Mouse (Mus musculus): Measurements from ENCODE around the gene Bbs7. TPM values are rescaled to one million over a fixed set of nuclear protein-coding genes. Genes with fewer than 3 reads are reported as not detected.

Bbs7 gene
- total RNA-seq (2023), result 1 to 10 TPM; 1.5 to 2.2 TPM

GRCm38 (mm10) chr3:36613202-36613907 lies at the start of gene Bbs7:
Bbs7 (minus strand) TSS chr3:36613477.

GRCm38 (mm10) chr3:36571827-36572378 lies 41.4 kb downstream of the Bbs7 start, which contains the start of gene Ccna2:
Ccna2 (minus strand) TSS chr3:36572150.

GRCm38 (mm10) chr3:36552406-36553047 lies 60.8 kb downstream of the Bbs7 start, which contains the start of gene Exosc9:
Exosc9 (plus strand) TSS chr3:36552606.

Other genes starting within 250 kb of the Bbs7 start
- 10 to 100 TPM; 64.4 to 65.7 TPM for gene Anxa5, start 137.6 kb downstream of the Bbs7 start, total RNA-seq (2023)
- gene 1810062G17Rik, start 137.5 kb downstream of the Bbs7 start, total RNA-seq (2023), result 1 to 10 TPM in 1 of 2 experiments, under 1 TPM in 1; 0.84 to 1.1 TPM
- not detected for gene Gm11549, start 91.7 kb downstream of the Bbs7 start, total RNA-seq (2023)
- 10 to 100 TPM; 34.6 to 38.8 TPM for gene Exosc9, start 60.9 kb downstream of the Bbs7 start, total RNA-seq (2023)
- 1 to 10 TPM; 2.2 to 7.2 TPM for gene Ccna2, start 41.3 kb downstream of the Bbs7 start, total RNA-seq (2023)
- not detected for gene Trpc3, start 76.7 kb upstream of the Bbs7 start, total RNA-seq (2023)
- 100 to 1,000 TPM; 206 to 215 TPM for gene 4932438A13Rik, start 249.6 kb upstream of the Bbs7 start, total RNA-seq (2023)